Mouse (Mus musculus): ENCODE data around the gene Olfr1045. TPM values are rescaled to one million over a fixed set of nuclear protein-coding genes. Genes with fewer than 3 reads are reported as not detected.
"Not testable (repeated sequence)": the region's sequence is repeated elsewhere in the genome, so short reads cannot be mapped to it uniquely, and the experiment has no call there.

Gene Olfr1045
- polyA plus RNA-seq (2014; fragmentation: Nextera tagmentation; extraction: Ambion mirVana): not detected in 2 replicates

GRCm38 (mm10) chr2:86202909-86203308, at the start of gene Olfr1045:
TSS of gene Olfr1045 (minus strand) at chr2:86203009.
- H3K27me3 ChIP-seq (ENCODE audit: control insufficient read depth, insufficient read depth, low read length): no peaks in the 10 kb centered on the region
- no peak within 1 kb of the TSS for H3K27ac ChIP-seq (ENCODE audit: low read depth, low read length)
- H3K4me1 ChIP-seq (ENCODE audit: control insufficient read depth, insufficient read depth, low read length): no peaks in the 10 kb centered on the region
- no peak within 1 kb of the TSS for H3K4me2 ChIP-seq (replicated peaks; ENCODE audit: low read depth, low read length)
- H3K36me3 ChIP-seq (ENCODE audit: control insufficient read depth, insufficient read depth, low read length): no peaks in the 10 kb centered on the region
- no peak within 1 kb of the TSS for H3K9ac ChIP-seq (ENCODE audit: low read depth, low read length)
- no peaks in the 10 kb centered on the region for H3K9me3 ChIP-seq (ENCODE audit: control insufficient read depth, low read length)
- no peak for ATAC-seq (ENCODE audit: low FRiP score, low TSS enrichment)
- H3K4me3 ChIP-seq (ENCODE audit: low read length): no peak within 1 kb of the TSS

GRCm38 (mm10) chr2:86240189-86240588, 37.4 kb upstream of the Olfr1045 start, which contains the start of gene Olfr1048:
TSS of gene Olfr1048 (minus strand) at chr2:86240289.
- Histone ChIP-seq H3K36me3 (ENCODE audit: control insufficient read depth, insufficient read depth, low read length) (no peaks in the 10 kb centered on the region), H3K4me1 (ENCODE audit: control insufficient read depth, insufficient read depth, low read length) (no peaks in the 10 kb centered on the region), H3K4me3 (ENCODE audit: low read length) (no peak within 1 kb of the TSS), H3K9ac (ENCODE audit: low read depth, low read length) (no peak within 1 kb of the TSS), H3K9me3 (ENCODE audit: control insufficient read depth, low read length) (no peaks in the 10 kb centered on the region), H3K4me2 (replicated peaks; ENCODE audit: low read depth, low read length) (no peak within 1 kb of the TSS), H3K27me3 (ENCODE audit: control insufficient read depth, insufficient read depth, low read length) (no peaks in the 10 kb centered on the region), H3K27ac (ENCODE audit: low read depth, low read length) (no peak within 1 kb of the TSS)
- ATAC-seq (ENCODE audit: low FRiP score, low TSS enrichment): no peak

DNA sequence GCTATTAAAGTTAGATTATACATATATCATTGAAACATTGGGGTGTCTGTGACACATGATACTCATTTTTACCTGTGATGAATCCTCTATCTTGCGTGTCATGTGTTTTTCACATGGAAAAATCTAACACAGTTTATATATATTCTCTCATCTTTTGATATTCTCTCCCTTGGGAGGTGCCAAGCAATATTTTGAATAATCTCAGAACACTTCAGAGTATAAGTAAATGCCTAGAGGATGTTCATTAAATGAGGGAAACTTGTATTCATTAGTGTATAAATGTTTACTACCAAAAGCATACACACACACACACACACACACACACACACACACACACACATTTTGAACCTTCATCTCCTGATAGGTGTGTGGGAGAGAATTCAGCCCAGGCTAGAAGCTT, 28.5 kb upstream of the Olfr1045 start, which contains the start of gene Olfr1047:
Gene Olfr1047 (minus strand): TSS at position 101 of the 400 bp plus-strand sequence.
- Histone ChIP-seq H3K4me1 (ENCODE audit: control insufficient read depth, insufficient read depth, low read length) (no peaks in the 10 kb centered on the region), H3K9me3 (ENCODE audit: control insufficient read depth, low read length) (no peaks in the 10 kb centered on the region), H3K36me3 (ENCODE audit: control insufficient read depth, insufficient read depth, low read length) (no peaks in the 10 kb centered on the region), H3K4me3 (ENCODE audit: low read length) (no peak within 1 kb of the TSS), H3K4me2 (replicated peaks; ENCODE audit: low read depth, low read length) (no peak within 1 kb of the TSS), H3K27ac (ENCODE audit: low read depth, low read length) (no peak within 1 kb of the TSS), H3K9ac (ENCODE audit: low read depth, low read length) (no peak within 1 kb of the TSS), H3K27me3 (ENCODE audit: control insufficient read depth, insufficient read depth, low read length) (no peaks in the 10 kb centered on the region)
- 88% methylated on average over 1 of the region's 1 CpGs for WGBS
- no peak for ATAC-seq (ENCODE audit: low FRiP score, low TSS enrichment)

DNA sequence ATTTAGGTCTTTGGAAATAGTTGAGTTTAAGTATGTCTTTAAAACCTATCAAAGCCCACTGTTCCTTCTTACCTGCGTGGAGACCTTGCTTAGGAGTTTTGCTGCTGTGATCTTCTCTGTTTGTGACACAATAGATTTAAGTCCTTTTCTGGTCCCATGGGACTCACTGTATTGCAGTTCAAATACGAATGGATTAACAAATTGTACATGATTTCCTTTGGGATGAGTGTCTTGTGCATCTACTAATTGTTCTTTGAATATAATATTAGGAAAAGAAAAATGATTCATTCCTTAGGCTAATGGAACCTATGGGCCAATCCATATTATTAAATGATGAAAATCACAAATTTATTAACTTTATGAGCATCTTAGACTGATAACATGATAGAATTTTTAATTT, 16.4 kb upstream of the Olfr1045 start, which contains the start of gene Olfr1046:
Gene Olfr1046 (minus strand): TSS at position 101 of the 400 bp plus-strand sequence.
- Histone ChIP-seq H3K27me3 (ENCODE audit: control insufficient read depth, insufficient read depth, low read length) (no peaks in the 10 kb centered on the region), H3K4me2 (replicated peaks; ENCODE audit: low read depth, low read length) (no peak within 1 kb of the TSS), H3K9me3 (ENCODE audit: control insufficient read depth, low read length) (no peaks in the 10 kb centered on the region), H3K4me3 (ENCODE audit: low read length) (no peak within 1 kb of the TSS), H3K4me1 (ENCODE audit: control insufficient read depth, insufficient read depth, low read length) (no peaks in the 10 kb centered on the region), H3K27ac (ENCODE audit: low read depth, low read length) (no peak within 1 kb of the TSS), H3K9ac (ENCODE audit: low read depth, low read length) (no peak within 1 kb of the TSS), H3K36me3 (ENCODE audit: control insufficient read depth, insufficient read depth, low read length) (no peaks in the 10 kb centered on the region)
- no peak for ATAC-seq (ENCODE audit: low FRiP score, low TSS enrichment)
- whole genome bisulfite sequencing: 77% methylated on average over 2 of the region's 2 CpGs

DNA sequence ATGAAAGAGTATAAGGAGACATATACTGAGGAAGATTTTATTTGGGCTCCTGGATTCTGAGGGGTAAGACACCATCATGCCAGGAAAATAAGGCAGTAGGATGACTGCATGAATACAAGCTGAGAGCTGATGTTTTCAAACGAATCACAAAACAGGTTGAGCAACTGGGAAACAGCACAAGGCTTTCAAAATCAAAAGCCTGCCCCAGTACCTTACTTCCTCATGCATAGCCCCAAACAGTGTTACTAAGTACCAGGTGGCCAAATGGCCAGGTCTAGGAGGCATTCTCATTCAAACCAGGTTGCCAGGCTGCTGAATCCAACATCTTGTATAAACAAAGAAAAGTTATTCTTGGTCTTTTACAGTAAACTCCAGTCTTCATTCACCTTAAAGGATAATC, 6.9 kb downstream of the Olfr1045 start:
- no peak for ATAC-seq (ENCODE audit: low FRiP score, low TSS enrichment)

DNA sequence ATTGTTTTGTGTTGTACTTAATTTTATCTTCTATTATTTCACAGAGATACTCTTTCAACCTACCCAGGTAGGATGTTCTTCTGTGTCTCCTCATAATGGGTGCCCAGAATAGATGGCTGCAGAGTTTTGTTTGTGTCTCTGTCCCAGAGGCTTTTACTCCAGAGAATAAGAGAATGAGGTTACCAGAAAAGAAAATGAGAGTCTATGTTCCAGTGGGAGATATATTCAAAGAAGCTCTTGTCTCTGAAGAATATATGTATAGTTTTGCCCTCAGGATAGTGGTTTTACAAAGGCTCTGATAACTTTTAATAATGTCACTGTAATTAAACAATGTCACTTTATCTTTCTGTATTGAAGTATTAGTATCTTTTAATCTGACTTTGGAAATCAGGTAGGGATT, 17.2 kb downstream of the Olfr1045 start, which contains the start of gene Olfr52:
Gene Olfr52 (minus strand): TSS at position 101 of the 400 bp plus-strand sequence.
- no peak within 1 kb of the TSS for H3K4me2 ChIP-seq (replicated peaks; ENCODE audit: low read depth, low read length)
- no peak for ATAC-seq (ENCODE audit: low FRiP score, low TSS enrichment)
- H3K4me3 ChIP-seq (ENCODE audit: low read length): no peak within 1 kb of the TSS

More for the DNA sequence above, 6.9 kb downstream of the Olfr1045 start:
- Histone ChIP-seq H3K9me3 (ENCODE audit: control insufficient read depth, low read length) (no peaks in the 10 kb centered on the region), H3K27me3 (ENCODE audit: control insufficient read depth, insufficient read depth, low read length) (no peaks in the 10 kb centered on the region), H3K36me3 (ENCODE audit: control insufficient read depth, insufficient read depth, low read length) (no peaks in the 10 kb centered on the region), H3K27ac (ENCODE audit: low read depth, low read length) (no peak overlapping the region), H3K9ac (ENCODE audit: low read depth, low read length) (no peak overlapping the region), H3K4me1 (ENCODE audit: control insufficient read depth, insufficient read depth, low read length) (no peaks in the 10 kb centered on the region), H3K4me2 (replicated peaks; ENCODE audit: low read depth, low read length) (no peak overlapping the region), H3K4me3 (ENCODE audit: low read length) (no peak overlapping the region)
- 47% methylated on average over 1 of the region's 1 CpGs for WGBS

DNA sequence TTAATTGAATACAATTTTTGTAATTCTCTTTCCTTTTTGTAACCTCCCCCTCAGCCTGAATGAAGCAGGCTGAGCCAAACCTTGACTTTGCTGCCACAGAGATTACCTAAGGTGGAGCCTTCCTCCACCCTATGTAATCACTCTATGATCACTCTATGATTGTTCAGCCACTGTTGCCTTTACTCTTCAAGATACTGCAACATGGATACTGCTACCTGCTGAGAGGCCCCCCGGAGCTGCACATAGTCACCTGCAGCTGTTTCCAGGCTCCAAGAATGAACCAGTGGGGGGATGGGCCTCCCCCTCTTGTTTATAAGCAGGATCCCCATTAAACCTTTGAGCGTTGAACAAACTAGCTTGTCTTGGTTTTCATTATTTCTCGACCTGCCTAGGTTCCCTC, 22.9 kb downstream of the Olfr1045 start:
- Histone ChIP-seq H3K27me3 (ENCODE audit: control insufficient read depth, insufficient read depth, low read length) (no peaks in the 10 kb centered on the region), H3K4me3 (ENCODE audit: low read length) (no peak overlapping the region), H3K36me3 (ENCODE audit: control insufficient read depth, insufficient read depth, low read length) (no peaks in the 10 kb centered on the region), H3K9ac (ENCODE audit: low read depth, low read length) (no peak overlapping the region), H3K4me2 (replicated peaks; ENCODE audit: low read depth, low read length) (no peak overlapping the region), H3K27ac (ENCODE audit: low read depth, low read length) (no peak overlapping the region), H3K9me3 (ENCODE audit: control insufficient read depth, low read length) (no peaks in the 10 kb centered on the region), H3K4me1 (ENCODE audit: control insufficient read depth, insufficient read depth, low read length) (no peaks in the 10 kb centered on the region)
- WGBS: 81% methylated on average over 3 of the region's 3 CpGs
- ATAC-seq (ENCODE audit: low FRiP score, low TSS enrichment): no peak

More for the DNA sequence above, 17.2 kb downstream of the Olfr1045 start, which contains the start of gene Olfr52:
- H3K9me3 ChIP-seq (ENCODE audit: control insufficient read depth, low read length): no peaks in the 10 kb centered on the region
- no peaks in the 10 kb centered on the region for H3K4me1 ChIP-seq (ENCODE audit: control insufficient read depth, insufficient read depth, low read length)
- no peaks in the 10 kb centered on the region for H3K36me3 ChIP-seq (ENCODE audit: control insufficient read depth, insufficient read depth, low read length)
- no peaks in the 10 kb centered on the region for H3K27me3 ChIP-seq (ENCODE audit: control insufficient read depth, insufficient read depth, low read length)
- H3K9ac ChIP-seq (ENCODE audit: low read depth, low read length): no peak within 1 kb of the TSS
- no peak within 1 kb of the TSS for H3K27ac ChIP-seq (ENCODE audit: low read depth, low read length)

DNA sequence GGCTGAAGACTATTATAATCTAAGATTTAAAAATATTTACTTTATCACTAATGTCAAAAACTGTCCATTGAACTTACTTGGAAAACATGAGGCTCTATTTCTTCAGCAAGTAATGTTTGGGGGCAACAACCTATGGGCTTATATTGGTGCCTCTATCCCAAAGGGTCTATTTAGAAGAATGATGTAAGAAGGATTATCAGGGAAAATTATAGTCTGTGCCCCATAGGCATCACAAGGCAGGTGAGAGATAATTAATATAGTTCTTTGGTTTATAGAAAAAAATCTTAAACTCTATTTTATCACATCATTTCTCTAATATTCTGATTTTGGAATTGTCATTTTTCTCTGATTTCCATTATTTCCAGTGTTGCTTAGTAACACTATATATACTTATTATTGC, 25.1 kb downstream of the Olfr1045 start, which contains the start of gene Olfr1044:
Gene Olfr1044 (minus strand): TSS at position 101 of the 400 bp plus-strand sequence.
- Histone ChIP-seq H3K4me2 (replicated peaks; ENCODE audit: low read depth, low read length) (no peak within 1 kb of the TSS), H3K27ac (ENCODE audit: low read depth, low read length) (no peak within 1 kb of the TSS), H3K36me3 (ENCODE audit: control insufficient read depth, insufficient read depth, low read length) (no peaks in the 10 kb centered on the region), H3K4me3 (ENCODE audit: low read length) (no peak within 1 kb of the TSS), H3K9ac (ENCODE audit: low read depth, low read length) (no peak within 1 kb of the TSS), H3K9me3 (ENCODE audit: control insufficient read depth, low read length) (no peaks in the 10 kb centered on the region), H3K4me1 (ENCODE audit: control insufficient read depth, insufficient read depth, low read length) (no peaks in the 10 kb centered on the region), H3K27me3 (ENCODE audit: control insufficient read depth, insufficient read depth, low read length) (no peaks in the 10 kb centered on the region)
- no peak for ATAC-seq (ENCODE audit: low FRiP score, low TSS enrichment)

GRCm38 (mm10) chr2:86175422-86175821, 27.4 kb downstream of the Olfr1045 start:
- not testable (repeated sequence) for H3K27me3 ChIP-seq (ENCODE audit: control insufficient read depth, insufficient read depth, low read length); H3K4me2 ChIP-seq (replicated peaks; ENCODE audit: low read depth, low read length); ATAC-seq (ENCODE audit: low FRiP score, low TSS enrichment); H3K9me3 ChIP-seq (ENCODE audit: control insufficient read depth, low read length); H3K9ac ChIP-seq (ENCODE audit: low read depth, low read length); H3K4me3 ChIP-seq (ENCODE audit: low read length); H3K4me1 ChIP-seq (ENCODE audit: control insufficient read depth, insufficient read depth, low read length); H3K36me3 ChIP-seq (ENCODE audit: control insufficient read depth, insufficient read depth, low read length); H3K27ac ChIP-seq (ENCODE audit: low read depth, low read length)
- 85% methylated on average over 7 of the region's 7 CpGs for WGBS

Data from kidney, embryonic 14.5 days (tissue).